Mouse (Mus musculus) erythroblast, embryonic 14.5 days (primary cell): ENCODE results near the gene Pltp. TPM values are rescaled to one million over a fixed set of nuclear protein-coding genes. Genes with fewer than 3 reads are reported as not detected.

Experiments used
- H3K27me3 ChIP-seq: 2 replicates; pipeline ENCODE4 v1.6.1; 2012; ENCODE audit warnings: inconsistent platforms; ENCODE audit not compliant: control insufficient read depth
- H3K36me3 ChIP-seq: 2 replicates; pipeline ENCODE4 v1.6.1; 2012; ENCODE audit warnings: mild to moderate bottlenecking, inconsistent platforms; ENCODE audit not compliant: control insufficient read depth
- H3K4me1 ChIP-seq: 2 replicates; pipeline ENCODE4 v1.6.1; 2012; ENCODE audit warnings: inconsistent platforms; ENCODE audit not compliant: control insufficient read depth
- H3K4me3 ChIP-seq: replicated peaks from 2 replicates; pipeline ENCODE3; 2012; ENCODE audit warnings: moderate library complexity, mild to moderate bottlenecking, inconsistent platforms
- H3K9me3 ChIP-seq: 2 replicates; pipeline ENCODE4 v1.6.1; 2012; ENCODE audit warnings: low read length, inconsistent platforms, mixed read lengths; ENCODE audit not compliant: control insufficient read depth
- GATA1 ChIP-seq: IDR thresholded peaks from 2 replicates; pipeline ENCODE4 v1.6.1; 2012; ENCODE audit warnings: low read length, inconsistent platforms, mixed read lengths
- TAL1 ChIP-seq: IDR thresholded peaks from 3 replicates; pipeline ENCODE4 v1.6.1; 2012; ENCODE audit warnings: low read length, inconsistent platforms, mixed read lengths
- polyA plus RNA-seq: library from polyadenylated mRNA; stranded (reverse); fragments of >175 nt; gene quantifications from 2 replicates; pipeline ENCODE4 v1.2.3, GENCODE M21; 2012

Gene Pltp
- polyA plus RNA-seq, 1 experiment, result 0.32 TPM

- peaks cover 92% of the 10 kb centered on the region for H3K36me3 ChIP-seq
- H3K9me3 ChIP-seq, result no peaks in the 10 kb centered on the region
- H3K4me1 ChIP-seq, result peaks cover 45% of the 10 kb centered on the region
- H3K4me3 ChIP-seq, result no peak overlapping the region
- TF ChIP-seq TAL1 (no peak), GATA1 (no peak)
- H3K27me3 ChIP-seq, result no peaks in the 10 kb centered on the region
These were observed 64.9 kb downstream of the Pltp start for GRCm38 (mm10) chr2:164792400-164793190.

GRCm38 (mm10) chr2:164791841-164792261 is 65.7 kb downstream of the Pltp start:
- H3K36me3 ChIP-seq, result peaks cover 86% of the 10 kb centered on the region
- H3K4me3 ChIP-seq, result no peak overlapping the region
- TF ChIP-seq TAL1 (no peak), GATA1 (no peak)
- H3K4me1 ChIP-seq, result peaks cover 51% of the 10 kb centered on the region
- peaks cover 4% of the 10 kb centered on the region for H3K27me3 ChIP-seq
- no peaks in the 10 kb centered on the region for H3K9me3 ChIP-seq

GRCm38 (mm10) chr2:164790451-164790850 is 67.1 kb downstream of the Pltp start:
- Histone ChIP-seq H3K4me1 (peaks cover 65% of the 10 kb centered on the region), H3K9me3 (no peaks in the 10 kb centered on the region), H3K36me3 (peaks cover 72% of the 10 kb centered on the region), H3K27me3 (peaks cover 18% of the 10 kb centered on the region), H3K4me3 (no peak overlapping the region)
- no peak for TF ChIP-seq GATA1
- TF ChIP-seq TAL1, result no peak

Other genes starting within 250 kb of the Pltp start
- not detected in 2 replicates for gene Wfdc6b, start 244.2 kb downstream of the Pltp start, polyA plus RNA-seq
- not detected in 2 replicates for gene Wfdc8, start 244.1 kb downstream of the Pltp start, polyA plus RNA-seq
- 0.05 TPM in 1 of 2 replicates, not detected in the other for gene Wfdc16, start 218.9 kb downstream of the Pltp start, polyA plus RNA-seq
- gene Wfdc10, start 201.7 kb downstream of the Pltp start, polyA plus RNA-seq, result not detected in 2 replicates
- not detected in 2 replicates for gene Wfdc9, start 201.1 kb downstream of the Pltp start, polyA plus RNA-seq
- not detected in 2 replicates for gene Wfdc11, start 183.6 kb downstream of the Pltp start, polyA plus RNA-seq
- gene Wfdc13, start 172.6 kb downstream of the Pltp start, polyA plus RNA-seq, result not detected in 2 replicates
- gene Spint4, start 159.2 kb downstream of the Pltp start, polyA plus RNA-seq, result not detected in 2 replicates
- not detected in 2 replicates for gene Spint5, start 142.4 kb downstream of the Pltp start, polyA plus RNA-seq
- 0.04 and 0.07 TPM in 2 replicates for gene Wfdc3, start 111.8 kb downstream of the Pltp start, polyA plus RNA-seq
- 16.3 and 17.4 TPM in 2 replicates for gene Dnttip1, start 111.7 kb downstream of the Pltp start, polyA plus RNA-seq
- 158 and 179 TPM in 2 replicates for gene Ube2c, start 87.8 kb downstream of the Pltp start, polyA plus RNA-seq
- gene Tnnc2, start 77.7 kb downstream of the Pltp start, polyA plus RNA-seq, result not detected in 2 replicates
- 1.5 and 2.4 TPM in 2 replicates for gene Snx21, start 71.9 kb downstream of the Pltp start, polyA plus RNA-seq
- gene Acot8, start 52.8 kb downstream of the Pltp start, polyA plus RNA-seq, result 7.0 and 9.2 TPM in 2 replicates
- 0.08 and 0.10 TPM in 2 replicates for gene Zswim3, start 52.6 kb downstream of the Pltp start, polyA plus RNA-seq
- gene Zswim1, start 35.0 kb downstream of the Pltp start, polyA plus RNA-seq, result 0.69 and 0.71 TPM in 2 replicates
- not detected in 2 replicates for gene Spata25, start 29.2 kb downstream of the Pltp start, polyA plus RNA-seq
- 6.9 and 7.3 TPM in 2 replicates for gene Ctsa, start 24.8 kb downstream of the Pltp start, polyA plus RNA-seq
- gene Neurl2, start 24.3 kb downstream of the Pltp start, polyA plus RNA-seq, result 0.10 and 0.14 TPM in 2 replicates
- gene Pcif1, start 21.6 kb upstream of the Pltp start, polyA plus RNA-seq, result 24.3 and 28.7 TPM in 2 replicates
- 5.2 and 5.8 TPM in 2 replicates for gene Zfp335, start 54.0 kb upstream of the Pltp start, polyA plus RNA-seq
- 0.04 TPM in 1 of 2 replicates, not detected in the other for gene Mmp9, start 83.1 kb upstream of the Pltp start, polyA plus RNA-seq
- not detected in 2 replicates for gene Slc12a5, start 103.1 kb upstream of the Pltp start, polyA plus RNA-seq
- 1.7 and 1.8 TPM in 2 replicates for gene Ncoa5, start 177.2 kb upstream of the Pltp start, polyA plus RNA-seq
- gene Cd40, start 197.9 kb upstream of the Pltp start, polyA plus RNA-seq, result 0.02 TPM in 1 of 2 replicates, not detected in the other
- gene 1700025C18Rik, start 233.0 kb upstream of the Pltp start, polyA plus RNA-seq, result not detected in 2 replicates